Mouse (Mus musculus) erythroblast, embryonic 14.5 days (primary cell): ENCODE results near the gene Polg.

ENCODE experiments used
- GATA1 ChIP-seq: IDR thresholded peaks from 2 replicates; pipeline ENCODE4 v1.6.1; 2012; ENCODE audit warnings: low read length, inconsistent platforms, mixed read lengths
- TAL1 ChIP-seq: IDR thresholded peaks from 3 replicates; pipeline ENCODE4 v1.6.1; 2012; ENCODE audit warnings: low read length, inconsistent platforms, mixed read lengths

GRCm38 (mm10) chr7:79473496-79474194 is 7.5 kb upstream of the Polg start:
- no peak for TF ChIP-seq GATA1
- TF ChIP-seq TAL1: no peak
